Mouse (Mus musculus): Measurements from ENCODE around the gene Cdc42bpa.

The Cdc42bpa gene

DNA sequence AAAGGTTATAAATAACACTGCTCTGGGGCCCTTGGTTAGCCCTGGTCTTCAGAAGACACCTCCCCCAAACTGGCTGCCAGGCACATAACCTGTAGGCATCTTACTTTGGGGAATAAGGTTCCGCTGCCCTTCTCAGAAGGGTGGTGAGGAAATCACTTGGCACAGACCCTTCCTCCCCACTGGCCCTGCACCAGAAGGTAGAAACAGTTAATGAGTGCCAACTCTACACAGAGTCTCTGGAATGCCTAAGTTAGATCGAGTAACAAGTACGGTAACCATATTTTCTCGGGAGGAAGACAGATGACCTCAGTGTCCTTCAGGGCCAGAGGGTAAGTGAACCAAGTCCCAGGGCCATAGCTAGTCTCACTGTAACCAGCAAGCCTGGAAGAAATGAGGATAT is 228.7 kb downstream of the Cdc42bpa start:
- in situ Hi-C loops (cut with MboI, MseI), result no loop called here

DNA sequence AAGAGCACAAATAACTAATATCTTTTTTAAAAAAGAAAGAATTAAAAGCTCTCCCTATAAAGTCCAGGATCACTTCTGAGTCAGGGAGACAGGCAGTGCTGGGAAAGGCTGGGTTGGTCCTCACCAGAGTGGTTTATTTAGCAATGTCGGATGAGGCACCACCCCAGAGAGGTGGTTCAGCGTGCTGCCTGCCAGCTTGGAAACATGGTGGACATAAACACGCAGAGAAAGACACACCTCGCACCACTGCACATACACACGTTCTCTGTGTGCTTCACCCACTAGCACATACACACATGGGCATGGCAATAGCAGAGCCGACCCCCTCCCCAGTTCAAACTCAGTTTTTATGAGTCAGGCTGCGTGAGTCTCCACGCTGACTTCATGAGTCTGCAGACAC is 230.8 kb downstream of the Cdc42bpa start:
- in situ Hi-C loops (cut with MboI, MseI), result no loop called here

DNA sequence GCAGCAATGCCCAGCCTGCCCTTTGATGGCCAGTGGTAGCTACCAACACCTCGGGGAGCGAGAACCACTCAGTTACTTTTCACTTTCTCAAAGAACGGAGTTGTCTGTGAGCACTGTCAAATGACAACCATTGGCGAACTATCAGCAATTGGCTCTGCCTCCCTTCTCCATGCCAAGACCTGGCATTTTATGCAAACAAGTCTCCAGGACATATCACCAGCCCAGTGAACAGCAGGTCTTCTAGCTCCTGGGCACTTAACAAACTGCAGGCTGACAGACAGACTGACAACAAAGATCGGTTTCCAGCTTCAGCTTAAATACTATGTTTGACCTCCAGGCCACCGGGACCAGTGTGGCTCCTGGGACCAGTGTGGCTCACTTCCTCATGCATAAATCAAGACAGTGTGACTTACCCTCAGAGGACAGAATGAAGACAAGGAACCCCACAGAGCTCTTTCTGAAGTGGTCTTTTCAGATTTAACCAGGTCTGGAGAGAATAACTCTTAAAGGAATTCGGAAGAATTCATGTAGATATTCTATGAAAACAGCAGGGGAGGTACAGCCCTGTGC is 231.5 kb downstream of the Cdc42bpa start:
- in situ Hi-C loops (cut with MboI, MseI), result no loop called here

DNA sequence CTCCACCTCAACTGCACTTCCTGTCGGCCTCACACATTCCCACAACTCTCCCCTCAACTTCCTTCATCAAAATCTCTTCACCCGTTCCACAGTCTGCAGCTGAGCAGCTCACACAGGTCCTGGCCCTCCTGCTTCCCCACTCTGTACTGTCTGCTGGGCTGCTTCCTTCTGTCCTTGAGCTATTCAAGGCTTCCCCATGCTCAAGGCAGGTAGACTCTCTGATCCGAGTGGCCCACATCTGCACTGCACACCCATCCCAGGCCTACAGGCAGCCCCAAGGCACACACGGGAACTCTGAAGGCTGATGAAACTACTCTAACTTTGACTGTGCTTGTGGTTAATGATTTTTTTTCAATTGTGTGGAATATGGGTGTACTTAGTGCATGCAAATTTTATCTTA is 232.6 kb downstream of the Cdc42bpa start:
- in situ Hi-C loops (cut with MboI, MseI), result no loop called here

DNA sequence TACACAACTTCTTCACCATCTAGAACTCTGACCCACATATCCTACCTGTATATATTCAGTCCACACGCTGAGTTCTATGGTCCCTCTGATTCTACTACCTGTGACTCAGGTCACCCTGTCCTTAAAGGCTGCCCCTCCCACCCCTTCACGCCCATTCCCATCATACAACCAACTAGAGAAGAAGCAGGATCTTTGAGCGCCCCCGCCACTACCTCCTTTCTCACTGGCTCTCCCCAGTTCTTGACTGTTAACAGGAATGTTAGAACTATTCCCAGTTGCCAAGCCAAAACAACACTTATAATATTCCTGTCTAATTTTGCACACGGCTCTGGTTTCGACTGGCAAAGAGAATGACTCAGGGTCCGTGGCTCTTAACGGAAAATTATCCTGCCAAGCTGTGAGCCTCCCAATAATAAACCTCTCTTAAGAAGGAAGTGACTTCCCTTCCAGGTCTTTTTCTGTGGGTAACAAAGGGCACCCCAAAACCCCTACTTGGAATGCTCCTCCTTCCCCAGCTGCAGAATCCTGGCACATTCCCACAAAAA is 233.2 kb downstream of the Cdc42bpa start:
- in situ Hi-C loops (cut with MboI, MseI), result no loop called here

GRCm38 (mm10) chr1:180194048-180194447 is 233.8 kb downstream of the Cdc42bpa start:
- in situ Hi-C loops (cut with MboI, MseI), result no loop called here

GRCm38 (mm10) chr1:180194781-180195471 is 234.7 kb downstream of the Cdc42bpa start:
- in situ Hi-C loops (cut with MboI, MseI), result no loop called here

DNA sequence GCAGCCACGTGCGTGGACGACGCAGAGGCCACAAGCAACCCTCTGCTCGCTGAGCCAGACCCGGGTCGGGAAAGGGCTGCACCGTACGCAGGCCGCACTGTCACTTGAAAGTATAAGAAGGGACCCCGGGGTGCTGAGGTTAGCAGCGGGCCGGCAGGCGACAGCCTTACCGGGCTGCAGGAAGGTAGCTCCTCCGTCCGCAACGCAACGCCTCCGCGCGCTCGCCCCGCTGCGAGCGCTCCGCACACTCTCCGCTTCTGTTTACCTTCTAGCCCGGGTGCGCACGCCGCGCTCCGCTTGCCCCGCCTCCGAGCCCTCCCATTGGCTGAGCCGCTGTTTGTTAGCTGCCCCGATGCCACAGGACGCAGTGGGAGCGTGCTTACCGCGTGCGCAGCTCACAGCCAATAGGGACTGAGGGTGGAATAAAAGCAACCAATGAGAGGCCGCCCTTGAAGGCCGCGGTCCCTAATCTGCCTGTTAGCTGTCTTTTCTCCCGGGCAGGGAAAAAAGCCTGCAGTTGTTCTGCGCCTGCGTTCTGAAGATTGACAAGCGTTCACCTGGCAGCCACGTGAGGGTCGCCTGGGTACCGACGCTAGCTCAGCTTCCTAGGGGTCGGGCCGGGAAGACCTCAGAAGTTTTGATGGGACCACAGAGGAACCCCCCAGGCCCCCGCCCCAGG is 235.6 kb downstream of the Cdc42bpa start:
- in situ Hi-C loops (cut with MboI, MseI), result no loop called here

GRCm38 (mm10) chr1:180196508-180196907 is 236.2 kb downstream of the Cdc42bpa start:
- in situ Hi-C loops (cut with MboI, MseI), result no loop called here

DNA sequence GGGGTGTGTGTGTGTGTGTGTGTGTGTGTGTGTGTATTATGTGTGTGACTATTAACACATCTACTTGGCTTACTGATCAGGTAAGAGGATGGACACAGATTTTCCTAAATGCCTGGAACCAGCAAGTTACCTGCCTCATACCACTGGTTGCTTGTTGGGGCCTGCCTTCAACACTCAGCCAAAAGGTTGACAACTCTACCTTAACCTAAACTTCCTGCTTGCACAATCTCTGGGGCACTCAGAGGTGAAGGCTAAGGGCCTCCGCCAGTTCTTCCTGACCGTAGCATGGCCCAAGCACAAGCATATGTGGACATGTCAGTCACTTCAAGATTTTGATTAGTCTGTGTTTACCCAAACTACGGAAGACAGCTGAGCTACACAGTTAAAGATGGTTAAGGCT is 237.7 kb downstream of the Cdc42bpa start:
- in situ Hi-C loops (cut with MboI, MseI), result no loop called here

DNA sequence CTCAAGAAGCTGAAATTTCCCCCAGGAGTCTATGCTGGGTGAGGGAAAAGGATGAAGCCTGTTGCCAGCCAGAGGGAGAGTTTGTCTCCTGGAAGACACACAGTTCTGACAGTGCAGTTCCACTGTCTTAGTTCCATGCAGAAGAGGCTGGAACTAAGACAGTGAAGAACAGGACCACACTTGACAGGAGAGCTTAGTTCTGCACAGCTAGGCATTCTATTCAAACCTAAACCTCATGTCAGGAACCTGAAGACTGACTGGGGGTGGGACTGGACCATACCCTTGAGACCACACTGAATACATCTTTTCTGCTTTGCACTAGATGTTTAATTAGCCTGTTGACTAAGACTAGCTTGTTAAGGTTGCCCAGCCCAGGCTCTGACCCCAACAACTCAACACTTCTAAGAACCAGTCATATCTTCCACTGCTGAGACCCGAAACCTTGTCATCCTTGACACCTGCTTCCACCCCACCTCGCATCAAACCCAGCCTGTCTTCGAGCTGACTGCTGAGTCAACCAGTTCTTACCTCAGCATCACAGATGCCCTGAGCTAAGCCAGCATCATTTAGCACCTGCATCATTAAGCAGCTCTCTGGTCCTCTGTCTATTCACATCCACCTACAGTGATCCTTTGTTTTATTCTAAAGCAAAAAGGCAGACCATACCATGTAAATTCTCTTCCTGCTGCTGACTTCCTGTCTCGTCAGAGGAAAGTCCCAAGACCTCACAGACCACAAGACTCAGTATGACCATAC is 238.9 kb downstream of the Cdc42bpa start, which contains the start of gene Coq8a:
TSS of gene Coq8a (minus strand) at position 644 of the 756 bp plus-strand sequence.
- in situ Hi-C loops (cut with MboI, MseI), result no loop called here

- in situ Hi-C loops (cut with MboI, MseI), result loop anchor here in 1 of 2 experiments (10.0 kb wide), 1 partner anchor 345 kb away; no protein-coding TSS in a partner anchor
These were observed 239.4 kb downstream of the Cdc42bpa start for GRCm38 (mm10) chr1:180199715-180200050.

GRCm38 (mm10) chr1:180200722-180201121 is 240.4 kb downstream of the Cdc42bpa start:
- in situ Hi-C loops (cut with MboI, MseI), result loop anchor here in 1 of 2 experiments (10.0 kb wide), 1 partner anchor 346 kb away; no protein-coding TSS in a partner anchor

DNA sequence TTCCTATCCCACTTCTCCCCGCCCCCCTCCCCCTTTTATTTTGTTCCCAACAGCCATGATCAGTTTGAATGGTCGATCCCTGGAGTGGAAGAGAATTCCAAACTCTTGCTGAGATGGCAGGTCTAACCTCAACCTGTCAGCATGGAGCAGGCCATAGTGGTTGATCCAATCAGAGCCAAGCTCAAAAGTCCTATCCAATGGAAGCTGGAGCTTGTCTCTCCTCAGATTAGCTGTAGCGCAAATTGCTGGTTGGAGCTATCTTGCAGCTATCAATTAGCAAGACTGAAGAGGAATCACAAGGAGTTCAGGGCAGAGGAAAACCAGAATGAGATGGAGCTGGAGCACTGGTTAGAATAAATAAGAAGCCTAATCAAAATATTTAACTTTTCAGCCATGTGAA is 248.1 kb downstream of the Cdc42bpa start:
- in situ Hi-C loops (cut with MboI, MseI), result loop anchor here in 1 of 2 experiments (10.0 kb wide), 1 partner anchor 354 kb away; no protein-coding TSS in a partner anchor

DNA sequence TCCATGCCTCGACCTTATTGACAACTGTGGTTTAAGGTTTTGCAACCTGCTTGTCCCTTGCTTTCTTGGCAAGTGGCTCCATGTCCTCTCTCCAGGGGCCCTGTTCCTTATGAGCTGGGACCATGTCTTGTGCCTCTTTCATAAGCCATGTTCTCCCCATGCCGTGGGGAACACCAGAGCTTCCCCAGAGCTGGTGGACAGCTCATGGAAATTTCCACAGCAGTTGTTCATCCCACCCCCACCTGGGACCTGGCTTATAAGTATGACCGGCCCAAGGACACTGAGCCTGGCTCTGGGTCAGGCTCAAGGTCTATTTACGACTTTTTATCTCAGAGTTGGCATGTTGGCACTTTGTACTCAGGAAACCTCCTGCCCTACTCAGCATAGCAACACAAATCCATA is 249.8 kb downstream of the Cdc42bpa start:
- in situ Hi-C loops (cut with MboI, MseI), result no loop called here

- in situ Hi-C loops (cut with MboI, MseI), result no loop called here
These were observed 250.6 kb downstream of the Cdc42bpa start for GRCm38 (mm10) chr1:180210781-180211271.

DNA sequence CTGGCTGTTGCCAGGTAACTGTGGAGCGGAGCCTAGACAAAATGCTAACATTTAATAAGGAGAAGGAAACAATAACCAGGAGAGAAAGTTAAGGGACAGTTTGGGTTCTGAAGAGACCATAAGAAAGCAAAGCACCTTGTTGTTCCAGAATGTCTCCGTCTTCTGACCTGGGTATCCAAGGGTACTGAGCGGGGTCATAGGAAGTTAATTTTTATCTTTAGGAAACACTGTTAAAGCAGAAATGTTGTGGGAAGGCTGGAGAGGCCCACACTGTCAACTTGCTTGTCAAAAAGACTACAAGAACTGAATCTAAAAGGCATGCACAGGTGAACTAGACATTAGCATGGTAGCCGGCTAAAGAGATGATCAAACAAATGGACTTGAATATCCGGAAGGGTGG is 252.6 kb downstream of the Cdc42bpa start:
- in situ Hi-C loops (cut with MboI, MseI), result no loop called here

DNA sequence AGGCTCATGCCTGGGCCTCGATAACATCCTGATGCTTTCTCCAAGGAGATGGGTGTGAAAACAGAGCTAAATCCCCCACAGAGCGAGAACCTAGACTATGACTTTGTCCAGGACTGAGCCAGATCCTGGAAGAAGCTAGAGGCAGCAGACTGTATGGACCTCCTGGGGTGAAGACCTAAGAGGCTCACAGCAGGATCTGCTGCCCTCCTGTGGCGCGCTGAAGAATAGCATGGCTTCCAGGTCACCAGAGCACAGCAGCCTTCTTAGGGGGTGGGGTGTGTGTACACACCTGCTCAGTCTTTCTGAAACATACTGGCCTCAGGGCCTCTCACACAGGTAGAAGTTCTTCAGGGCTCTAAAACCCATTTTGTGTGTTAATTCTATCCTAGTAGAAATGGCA is 254.8 kb downstream of the Cdc42bpa start:
- in situ Hi-C loops (cut with MboI, MseI), result loop anchor here in 1 of 2 experiments (5.0 kb wide), 1 partner anchor 38 kb away; no protein-coding TSS in a partner anchor
